Mouse (Mus musculus): ENCODE results near the gene Cfap52. TPM values are rescaled to one million over a fixed set of nuclear protein-coding genes. Genes with fewer than 3 reads are reported as not detected.

Gene Cfap52
- polyA plus RNA-seq, 1 experiment from 2014 or later: not detected

DNA sequence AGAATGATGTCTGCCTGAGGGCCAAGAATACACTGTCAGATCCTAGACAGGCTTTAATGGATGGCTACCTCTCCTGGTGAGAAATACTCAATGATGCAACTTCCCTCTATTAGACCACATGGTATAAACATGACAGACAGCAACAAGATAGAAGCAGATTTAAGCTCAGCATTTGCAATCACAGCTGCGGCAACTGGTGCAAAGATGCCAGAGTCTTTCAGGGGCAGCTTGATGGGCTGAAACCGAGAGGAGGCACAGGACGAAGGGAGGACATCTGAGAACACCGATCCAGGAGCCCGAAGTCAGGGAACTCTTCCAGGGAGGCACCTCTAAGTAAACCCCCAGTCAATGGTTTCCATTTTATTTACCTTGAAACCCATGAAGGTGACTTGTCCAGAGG is 11.8 kb downstream of the Cfap52 start:
- Histone ChIP-seq H3K4me2 (no peak overlapping the region), H3K9ac (ENCODE audit: low read depth, low read length) (no peak overlapping the region), H3K4me1 (replicated peaks; ENCODE audit: control insufficient read depth, insufficient read depth, low read length) (no peaks in the 10 kb centered on the region), H3K9me3 (ENCODE audit: control insufficient read depth, low read length) (no peaks in the 10 kb centered on the region), H3K27me3 (replicated peaks; ENCODE audit: control insufficient read depth, insufficient read depth, low read length) (no peaks in the 10 kb centered on the region), H3K36me3 (ENCODE audit: control insufficient read depth, insufficient read depth, low read length) (no peaks in the 10 kb centered on the region), H3K27ac (ENCODE audit: low read depth, low read length) (no peak overlapping the region), H3K4me3 (ENCODE audit: low read depth, low read length) (no peak overlapping the region)
- 78% methylated on average over 5 of the region's 5 CpGs for WGBS
- ATAC-seq (replicated peaks; ENCODE audit: low FRiP score) (no peak), DNase-seq (ENCODE audit: low spot score) (no peak)

DNA sequence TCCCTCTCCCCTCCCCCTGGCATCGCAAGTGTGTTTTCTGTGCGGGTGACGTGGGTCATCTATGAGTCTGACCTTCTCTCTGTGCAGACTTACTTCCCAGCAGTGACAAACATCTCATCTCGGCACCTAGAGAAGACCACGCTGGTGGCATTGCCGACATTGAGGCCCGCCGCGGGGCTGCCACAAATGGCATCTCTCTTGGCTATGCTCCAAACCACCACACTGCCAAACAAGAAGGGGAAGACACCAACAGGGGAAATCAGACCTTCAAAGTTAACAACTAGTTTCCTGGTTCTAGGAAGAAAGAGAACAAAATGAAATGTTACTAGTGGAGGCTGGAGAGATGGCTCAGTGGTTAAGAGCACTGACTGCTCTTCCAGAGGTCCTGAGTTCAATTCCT is 16.0 kb downstream of the Cfap52 start:
- DNase-seq (ENCODE audit: low spot score) (no peak), ATAC-seq (replicated peaks; ENCODE audit: low FRiP score) (no peak)
- H3K4me1 ChIP-seq (replicated peaks; ENCODE audit: control insufficient read depth, insufficient read depth, low read length): no peaks in the 10 kb centered on the region
- H3K36me3 ChIP-seq (ENCODE audit: control insufficient read depth, insufficient read depth, low read length): no peaks in the 10 kb centered on the region
- WGBS: 83% methylated on average over 9 of the region's 9 CpGs
- no peak overlapping the region for H3K9ac ChIP-seq (ENCODE audit: low read depth, low read length)
- H3K4me2 ChIP-seq: no peak overlapping the region
- H3K27ac ChIP-seq (ENCODE audit: low read depth, low read length): no peak overlapping the region
- H3K4me3 ChIP-seq (ENCODE audit: low read depth, low read length): no peak overlapping the region
- H3K27me3 ChIP-seq (replicated peaks; ENCODE audit: control insufficient read depth, insufficient read depth, low read length): no peaks in the 10 kb centered on the region
- H3K9me3 ChIP-seq (ENCODE audit: control insufficient read depth, low read length): no peaks in the 10 kb centered on the region

- DNase-seq (ENCODE audit: low spot score): peak; percentile 18
- Histone ChIP-seq H3K4me3 (ENCODE audit: low read depth, low read length) (no peak overlapping the region), H3K36me3 (ENCODE audit: control insufficient read depth, insufficient read depth, low read length) (no peaks in the 10 kb centered on the region), H3K27ac (ENCODE audit: low read depth, low read length) (no peak overlapping the region), H3K4me2 (no peak overlapping the region), H3K27me3 (replicated peaks; ENCODE audit: control insufficient read depth, insufficient read depth, low read length) (no peaks in the 10 kb centered on the region), H3K4me1 (replicated peaks; ENCODE audit: control insufficient read depth, insufficient read depth, low read length) (no peaks in the 10 kb centered on the region), H3K9me3 (ENCODE audit: control insufficient read depth, low read length) (no peaks in the 10 kb centered on the region), H3K9ac (ENCODE audit: low read depth, low read length) (no peak overlapping the region)
- ATAC-seq (replicated peaks; ENCODE audit: low FRiP score): no peak
- 54% methylated on average over 3 of the region's 3 CpGs for WGBS
These were observed 17.2 kb downstream of the Cfap52 start for GRCm38 (mm10) chr11:67948229-67948628.

DNA sequence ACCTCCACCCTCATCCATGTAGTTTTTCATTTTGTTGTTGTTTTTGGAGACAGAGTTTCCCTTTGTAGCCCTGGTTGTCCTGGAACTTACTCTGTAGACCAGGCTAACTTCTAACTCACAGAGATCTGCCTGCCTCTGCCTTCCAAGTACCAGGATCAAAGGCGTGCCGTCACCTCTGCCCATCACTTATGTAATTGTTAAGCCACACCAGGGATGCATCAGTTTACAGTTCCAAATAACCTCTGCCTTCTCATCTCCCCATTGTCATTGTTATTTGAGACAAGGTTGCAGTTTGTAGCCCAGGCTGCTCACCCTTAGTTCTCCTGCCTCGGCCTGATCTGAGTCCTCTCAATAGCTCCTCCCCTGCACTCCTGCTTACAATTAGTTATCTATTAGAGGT is 33.3 kb downstream of the Cfap52 start:
- Histone ChIP-seq H3K36me3 (ENCODE audit: control insufficient read depth, insufficient read depth, low read length) (no peaks in the 10 kb centered on the region), H3K9ac (ENCODE audit: low read depth, low read length) (no peak overlapping the region), H3K27me3 (replicated peaks; ENCODE audit: control insufficient read depth, insufficient read depth, low read length) (no peaks in the 10 kb centered on the region; the same call in 1 of the 2 replicates), H3K4me1 (replicated peaks; ENCODE audit: control insufficient read depth, insufficient read depth, low read length) (no peaks in the 10 kb centered on the region), H3K9me3 (ENCODE audit: control insufficient read depth, low read length) (no peaks in the 10 kb centered on the region), H3K4me3 (ENCODE audit: low read depth, low read length) (no peak overlapping the region), H3K27ac (ENCODE audit: low read depth, low read length) (no peak overlapping the region), H3K4me2 (no peak overlapping the region)
- ATAC-seq (replicated peaks; ENCODE audit: low FRiP score) (no peak), DNase-seq (ENCODE audit: low spot score) (no peak)
- 83% methylated on average over 3 of the region's 3 CpGs for WGBS

- no peaks in the 10 kb centered on the region for H3K36me3 ChIP-seq (ENCODE audit: control insufficient read depth, insufficient read depth, low read length)
- no peak overlapping the region for H3K4me3 ChIP-seq (ENCODE audit: low read depth, low read length)
- H3K4me2 ChIP-seq: no peak overlapping the region
- ATAC-seq (replicated peaks; ENCODE audit: low FRiP score) (no peak), DNase-seq (ENCODE audit: low spot score) (no peak)
- no peaks in the 10 kb centered on the region for H3K9me3 ChIP-seq (ENCODE audit: control insufficient read depth, low read length)
- H3K4me1 ChIP-seq (replicated peaks; ENCODE audit: control insufficient read depth, insufficient read depth, low read length): no peaks in the 10 kb centered on the region; the same call in 1 of the 2 replicates
- no peak overlapping the region for H3K27ac ChIP-seq (ENCODE audit: low read depth, low read length)
- WGBS: 17% methylated on average over 15 of the region's 15 CpGs
- no peak overlapping the region for H3K9ac ChIP-seq (ENCODE audit: low read depth, low read length)
- H3K27me3 ChIP-seq (replicated peaks; ENCODE audit: control insufficient read depth, insufficient read depth, low read length): peaks cover 9% of the 10 kb centered on the region
These were observed 38.9 kb downstream of the Cfap52 start for GRCm38 (mm10) chr11:67926348-67927055.

- ATAC-seq (replicated peaks; ENCODE audit: low FRiP score) (no peak), DNase-seq (ENCODE audit: low spot score) (no peak)
- no peaks in the 10 kb centered on the region for H3K36me3 ChIP-seq (ENCODE audit: control insufficient read depth, insufficient read depth, low read length)
- no peak overlapping the region for H3K27ac ChIP-seq (ENCODE audit: low read depth, low read length)
- H3K9me3 ChIP-seq (ENCODE audit: control insufficient read depth, low read length): no peaks in the 10 kb centered on the region
- H3K4me2 ChIP-seq: no peak overlapping the region
- peaks cover 24% of the 10 kb centered on the region for H3K27me3 ChIP-seq (replicated peaks; ENCODE audit: control insufficient read depth, insufficient read depth, low read length)
- no peaks in the 10 kb centered on the region; the same call in 1 of the 2 replicates for H3K4me1 ChIP-seq (replicated peaks; ENCODE audit: control insufficient read depth, insufficient read depth, low read length)
- WGBS: 82% methylated on average over 13 of the region's 13 CpGs
- no peak overlapping the region for H3K4me3 ChIP-seq (ENCODE audit: low read depth, low read length)
- no peak overlapping the region for H3K9ac ChIP-seq (ENCODE audit: low read depth, low read length)
These were observed 40.5 kb downstream of the Cfap52 start for GRCm38 (mm10) chr11:67925000-67925399.

- Histone ChIP-seq H3K4me3 (ENCODE audit: low read depth, low read length) (no peak overlapping the region), H3K27ac (ENCODE audit: low read depth, low read length) (no peak overlapping the region), H3K9ac (ENCODE audit: low read depth, low read length) (no peak overlapping the region), H3K9me3 (ENCODE audit: control insufficient read depth, low read length) (no peaks in the 10 kb centered on the region), H3K27me3 (replicated peaks; ENCODE audit: control insufficient read depth, insufficient read depth, low read length) (peaks cover 33% of the 10 kb centered on the region), H3K36me3 (ENCODE audit: control insufficient read depth, insufficient read depth, low read length) (no peaks in the 10 kb centered on the region), H3K4me1 (replicated peaks; ENCODE audit: control insufficient read depth, insufficient read depth, low read length) (no peaks in the 10 kb centered on the region; the same call in 1 of the 2 replicates), H3K4me2 (no peak overlapping the region)
- 90% methylated on average over 5 of the region's 5 CpGs for WGBS
- no peak for DNase-seq (ENCODE audit: low spot score)
- ATAC-seq (replicated peaks; ENCODE audit: low FRiP score): no peak
These were observed 41.7 kb downstream of the Cfap52 start for GRCm38 (mm10) chr11:67923720-67924119.

DNA sequence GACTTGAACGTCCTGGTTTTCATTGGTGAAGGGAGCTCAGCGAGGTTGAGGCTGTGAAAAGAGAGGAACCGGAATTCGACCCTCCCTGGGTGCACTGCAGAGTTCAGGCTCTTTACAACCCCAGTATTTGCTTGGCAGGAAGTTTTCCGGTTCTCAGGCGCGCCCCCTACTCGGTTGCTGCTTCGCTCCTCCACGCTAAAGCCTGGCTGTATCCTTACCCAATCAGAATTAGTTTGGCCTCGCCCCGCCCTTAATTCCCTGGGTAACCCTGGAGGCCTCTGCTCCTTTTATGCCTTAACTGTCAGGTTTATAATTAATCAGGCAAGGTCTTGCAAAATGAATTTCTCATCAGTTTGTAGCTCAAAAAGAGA is 42.7 kb downstream of the Cfap52 start:
- H3K9me3 ChIP-seq (ENCODE audit: control insufficient read depth, low read length): no peaks in the 10 kb centered on the region
- H3K4me3 ChIP-seq (ENCODE audit: low read depth, low read length): peak overlapping the region; percentile 69
- under 1% methylated on average over 12 of the region's 12 CpGs for WGBS
- DNase-seq (ENCODE audit: low spot score) (peak; percentile 51), ATAC-seq (replicated peaks; ENCODE audit: low FRiP score) (peak; percentile 74)
- no peak overlapping the region for H3K9ac ChIP-seq (ENCODE audit: low read depth, low read length)
- no peaks in the 10 kb centered on the region; the same call in 1 of the 2 replicates for H3K4me1 ChIP-seq (replicated peaks; ENCODE audit: control insufficient read depth, insufficient read depth, low read length)
- no peaks in the 10 kb centered on the region for H3K36me3 ChIP-seq (ENCODE audit: control insufficient read depth, insufficient read depth, low read length)
- H3K27ac ChIP-seq (ENCODE audit: low read depth, low read length): no peak overlapping the region
- H3K27me3 ChIP-seq (replicated peaks; ENCODE audit: control insufficient read depth, insufficient read depth, low read length): peaks cover 33% of the 10 kb centered on the region
- H3K4me2 ChIP-seq: peak overlapping the region; percentile 99

Measured in liver, embryonic 11.5 days (tissue).